24 mouse cellular contexts compared by ENCODE assay signal in the genomic region with DNA sequence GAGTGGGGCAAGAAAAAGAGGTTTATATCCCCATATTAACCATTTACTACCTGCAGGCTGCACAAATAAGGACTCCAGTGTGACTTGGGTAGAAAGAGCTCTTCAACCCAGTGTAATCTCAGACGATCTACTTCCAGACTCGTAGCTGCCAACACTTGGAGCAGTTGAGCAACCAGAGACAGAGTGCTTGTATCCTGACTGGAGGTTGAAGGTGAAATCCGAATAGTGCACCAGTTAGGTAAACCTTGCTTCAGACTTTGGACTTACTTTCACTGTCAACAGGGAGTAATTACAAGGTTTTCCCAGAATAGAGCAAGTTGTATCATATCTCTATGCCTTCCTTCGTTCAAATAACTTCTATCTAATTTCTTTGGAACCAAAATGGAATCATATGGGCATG. TPM values are rescaled to one million over a fixed set of nuclear protein-coding genes. Genes with fewer than 3 reads are reported as not detected.
DNase-seq lines count a peak whose midpoint lies in the region; ATAC-seq and TF ChIP-seq lines count a peak whose summit lies in the region.
"Had no signal": no experiment of that assay in that cellular context is flagged by ENCODE, and none has a peak within 500 bp of the region (broad histone marks: within the 10 kb centered on the region; RNA-seq: fewer than 3 reads in every experiment).

No protein-coding gene starts in this region.

- H3K4me1 ChIP-seq in liver, adult 2 months (ENCODE audit: control insufficient read depth, insufficient read depth, low read length) = peaks cover 8% of the 10 kb centered on the region; the same call in 1 of the 2 replicates
- H3K4me1 ChIP-seq in liver, embryonic 11.5 days (replicated peaks; ENCODE audit: control insufficient read depth, insufficient read depth, low read length) = no peaks in the 10 kb centered on the region
- no peaks in the 10 kb centered on the region for H3K4me1 ChIP-seq in brown adipose tissue, adult 24 weeks (ENCODE audit: control insufficient read depth, insufficient read depth, insufficient read length, low read length)
- no peaks in the 10 kb centered on the region for H3K4me1 ChIP-seq in liver, postnatal 0 days (ENCODE audit: insufficient read depth)
- H3K4me1 ChIP-seq in heart, embryonic 12.5 days (replicated peaks) = no peaks in the 10 kb centered on the region
- H3K4me1 ChIP-seq: forebrain, embryonic 15.5 days; heart, embryonic 10.5 days; hindbrain, embryonic 12.5 days had no signal

- no peaks in the 10 kb centered on the region for H3K36me3 ChIP-seq in liver, adult 2 months (ENCODE audit: control insufficient read depth, insufficient read depth, low read length)
- no peaks in the 10 kb centered on the region for H3K36me3 ChIP-seq in liver, embryonic 11.5 days (ENCODE audit: control insufficient read depth, insufficient read depth, low read length)
- no peaks in the 10 kb centered on the region for H3K36me3 ChIP-seq in liver, postnatal 0 days (replicated peaks; ENCODE audit: insufficient read depth, low read length)
- H3K36me3 ChIP-seq in heart, embryonic 12.5 days = no peaks in the 10 kb centered on the region
- H3K36me3 ChIP-seq: embryonic facial prominence, embryonic 10.5 days; embryonic facial prominence, embryonic 13.5 days; forebrain, embryonic 12.5 days; forebrain, embryonic 15.5 days; heart, embryonic 10.5 days; hindbrain, embryonic 12.5 days; hindbrain, embryonic 15.5 days had no signal

- no peaks in the 10 kb centered on the region for H3K9me3 ChIP-seq in liver, embryonic 11.5 days (ENCODE audit: control insufficient read depth, low read length)
- no peaks in the 10 kb centered on the region for H3K9me3 ChIP-seq in liver, postnatal 0 days (ENCODE audit: low read length)
- H3K9me3 ChIP-seq in heart, embryonic 12.5 days (replicated peaks) = no peaks in the 10 kb centered on the region
- H3K9me3 ChIP-seq: embryonic facial prominence, embryonic 10.5 days; embryonic facial prominence, embryonic 13.5 days; forebrain, embryonic 12.5 days; forebrain, embryonic 15.5 days; heart, embryonic 10.5 days; hindbrain, embryonic 12.5 days; hindbrain, embryonic 15.5 days had no signal

- peak overlapping the region; percentile 94 for H3K27ac ChIP-seq in liver, adult 2 months (replicated peaks; ENCODE audit: insufficient read depth, low read depth, low read length)
- no peak overlapping the region for H3K27ac ChIP-seq in liver, embryonic 11.5 days (ENCODE audit: low read depth, low read length)
- H3K27ac ChIP-seq in brown adipose tissue, adult 24 weeks (replicated peaks; ENCODE audit: low read depth, low read length) = peak overlapping the region; percentile 17; the same call in 1 of the 2 replicates
- peak overlapping the region; percentile 81 for H3K27ac ChIP-seq in liver, postnatal 0 days (ENCODE audit: low read depth)
- H3K27ac ChIP-seq in heart, embryonic 12.5 days (ENCODE audit: poor library complexity, severe bottlenecking) = no peak overlapping the region
- H3K27ac ChIP-seq: embryonic facial prominence, embryonic 10.5 days; embryonic facial prominence, embryonic 13.5 days; forebrain, embryonic 12.5 days; forebrain, embryonic 15.5 days; heart, adult 2 months; heart, embryonic 10.5 days; hindbrain, embryonic 12.5 days; hindbrain, embryonic 15.5 days had no signal

- 21% methylated on average over 4 of the region's 4 CpGs for WGBS in liver, adult 2 months
- 50% methylated on average over 4 of the region's 4 CpGs for WGBS in liver, embryonic 11.5 days
- WGBS in liver, postnatal 0 days (ENCODE audit: insufficient replicate concordance) = 53% methylated on average over 4 of the region's 4 CpGs
- WGBS in heart, embryonic 12.5 days = 60% methylated on average over 4 of the region's 4 CpGs

- H3K4me3 ChIP-seq in liver, adult 2 months (ENCODE audit: insufficient read depth, low read depth, low read length) = peak overlapping the region; percentile 30; the same call in 1 of the 2 replicates
- H3K4me3 ChIP-seq in liver, embryonic 11.5 days (ENCODE audit: low read depth, low read length) = no peak overlapping the region
- H3K4me3 ChIP-seq in brown adipose tissue, adult 24 weeks (ENCODE audit: insufficient read depth, low read depth, low read length) = no peak overlapping the region
- no peak overlapping the region for H3K4me3 ChIP-seq in liver, postnatal 0 days (ENCODE audit: low read depth, low read length)
- H3K4me3 ChIP-seq in heart, embryonic 12.5 days = no peak overlapping the region
- H3K4me3 ChIP-seq: embryonic facial prominence, embryonic 10.5 days; embryonic facial prominence, embryonic 13.5 days; erythroblast, embryonic 14.5 days; forebrain, embryonic 12.5 days; forebrain, embryonic 15.5 days; heart, adult 2 months; heart, embryonic 10.5 days; hindbrain, embryonic 12.5 days; hindbrain, embryonic 15.5 days had no signal

- H3K9ac ChIP-seq in liver, adult 2 months (ENCODE audit: low read depth, low read length) = peak overlapping the region; percentile 64
- H3K9ac ChIP-seq in liver, embryonic 11.5 days (ENCODE audit: low read depth, low read length) = no peak overlapping the region
- H3K9ac ChIP-seq in liver, postnatal 0 days (replicated peaks) = 0 out of 2 replicates have a peak overlapping the region, but pooled peaks have one; percentile 30
- no peak overlapping the region for H3K9ac ChIP-seq in heart, embryonic 12.5 days
- H3K9ac ChIP-seq: embryonic facial prominence, embryonic 13.5 days; forebrain, embryonic 12.5 days; forebrain, embryonic 15.5 days; hindbrain, embryonic 12.5 days; hindbrain, embryonic 15.5 days had no signal

- no peak overlapping the region for H3K4me2 ChIP-seq in liver, embryonic 11.5 days
- H3K4me2 ChIP-seq in liver, postnatal 0 days (ENCODE audit: low read depth, low read length) = peak overlapping the region; percentile 35
- no peak overlapping the region for H3K4me2 ChIP-seq in heart, embryonic 12.5 days
- H3K4me2 ChIP-seq: embryonic facial prominence, embryonic 13.5 days; forebrain, embryonic 12.5 days; forebrain, embryonic 15.5 days; hindbrain, embryonic 12.5 days; hindbrain, embryonic 15.5 days had no signal

- no peak for TF ChIP-seq POLR2A in liver, adult 2 months (IDR thresholded peaks at IDR 0.05; ENCODE audit: extremely low read depth, insufficient read depth, low read length)

- H3K79me2 ChIP-seq in liver, adult 2 months (ENCODE audit: control insufficient read depth, insufficient read depth, low read length) = no peaks in the 10 kb centered on the region

- no peak for TF ChIP-seq CTCF in liver, adult 2 months (IDR thresholded peaks at IDR 0.05; ENCODE audit: low read depth, low read length)
- no peak for TF ChIP-seq CTCF in liver, postnatal 0 days (IDR thresholded peaks at IDR 0.05; ENCODE audit: low read depth)

- peak; percentile 96 for DNase-seq in liver, adult 2 months (ENCODE audit: extremely low read depth, low read depth, low spot score)
- DNase-seq in liver, embryonic 11.5 days (ENCODE audit: low spot score) = no peak
- DNase-seq in adipocyte (ENCODE audit: low spot score) = peak; percentile 29
- no peak for DNase-seq in liver, postnatal 0 days
- no peak for DNase-seq in cerebellum, postnatal 10 days
- DNase-seq: adrenal gland, adult 8-10 months; adrenal gland, postnatal 25 days; cerebellum, adult 2 months; cerebellum, adult 9-11 months; cerebellum, postnatal 36 days; embryo, embryonic 11 days; gastrocnemius, postnatal 25 days; heart, adult 2 months had no signal

- no peak for ATAC-seq in liver, embryonic 11.5 days (replicated peaks; ENCODE audit: low FRiP score)
- peak; percentile 82 for ATAC-seq in liver, postnatal 0 days
- no peak for ATAC-seq in heart, embryonic 12.5 days (ENCODE audit: insufficient number of reproducible peaks, low FRiP score)
- ATAC-seq: CD4-positive, CD25-positive, alpha-beta regulatory T cell, adult 4 months; forebrain, embryonic 15.5 days had no signal

- TF ChIP-seq EP300 in liver, postnatal 0 days (IDR thresholded peaks at IDR 0.05; ENCODE audit: low read depth) = no peak

- no peaks in the 10 kb centered on the region for H3K27me3 ChIP-seq in liver, adult 2 months (ENCODE audit: control insufficient read depth, insufficient read depth, low read length)
- H3K27me3 ChIP-seq in liver, embryonic 11.5 days (replicated peaks; ENCODE audit: control insufficient read depth, insufficient read depth, low read length) = no peaks in the 10 kb centered on the region
- H3K27me3 ChIP-seq in liver, postnatal 0 days (ENCODE audit: insufficient read depth, low read length) = no peaks in the 10 kb centered on the region
- H3K27me3 ChIP-seq in heart, embryonic 12.5 days (replicated peaks) = no peaks in the 10 kb centered on the region
- H3K27me3 ChIP-seq: embryonic facial prominence, embryonic 13.5 days; forebrain, embryonic 12.5 days; forebrain, embryonic 15.5 days; hindbrain, embryonic 12.5 days; hindbrain, embryonic 15.5 days had no signal

RNA-seq across cellular contexts. Expression of gene Pgrmc1, which starts 6.5 kb away (rescaled TPM):
- total RNA-seq in liver, adult 2 months (2014; rRNA removed) = 1,285 and 1,377 TPM in 2 replicates
- polyA plus RNA-seq in liver, adult 2 months (2012; rRNA removed) = 669 and 710 TPM in 2 replicates
- polyA plus RNA-seq in liver, embryonic 11.5 days (2014; fragmentation: Nextera tagmentation; extraction: Ambion mirVana) = 150 and 158 TPM in 2 replicates
- polyA plus RNA-seq in brown adipose tissue, adult 24 weeks (2012; ENCODE audit: insufficient read depth, insufficient read length, missing spikeins) = 105 and 109 TPM in 2 replicates
- polyA plus RNA-seq in liver, postnatal 0 days (2015; fragmentation: Nextera tagmentation; extraction: Ambion mirVana) = 372 and 399 TPM in 2 replicates
- polyA plus RNA-seq in heart, embryonic 12.5 days (2016; fragmentation: Nextera tagmentation; extraction: Ambion mirVana) = 144 TPM in 2 replicates

RNA-seq across cellular contexts. Expression of gene Akap17b, which starts 53.7 kb away (rescaled TPM):
- 1.5 and 1.9 TPM in 2 replicates for total RNA-seq in liver, adult 2 months (2014; rRNA removed)
- 0.48 and 0.55 TPM in 2 replicates for polyA plus RNA-seq in liver, adult 2 months (2012; rRNA removed)
- 1.5 and 1.6 TPM in 2 replicates for polyA plus RNA-seq in liver, embryonic 11.5 days (2014; fragmentation: Nextera tagmentation; extraction: Ambion mirVana)
- polyA plus RNA-seq in brown adipose tissue, adult 24 weeks (2012; ENCODE audit: insufficient read depth, insufficient read length, missing spikeins) = 0.63 and 0.79 TPM in 2 replicates
- 0.51 and 0.75 TPM in 2 replicates for polyA plus RNA-seq in liver, postnatal 0 days (2015; fragmentation: Nextera tagmentation; extraction: Ambion mirVana)
- polyA plus RNA-seq in heart, embryonic 12.5 days (2016; fragmentation: Nextera tagmentation; extraction: Ambion mirVana) = 1.4 and 1.6 TPM in 2 replicates
- polyA plus RNA-seq: erythroblast, embryonic 14.5 days had no signal

Comparison
In these comparisons a context has a peak if more than half of its experiments do, and no peak if none do; other contexts are left out.
1. DNase-seq: peak in liver, adult 2 months (single experiment) and adipocyte (single experiment); none in liver, embryonic 11.5 days (single experiment), liver, postnatal 0 days (single experiment) and cerebellum, postnatal 10 days (0 of 2).
2. H3K27ac ChIP-seq: peak in liver, adult 2 months (single experiment), brown adipose tissue, adult 24 weeks (single experiment) and liver, postnatal 0 days (single experiment); none in liver, embryonic 11.5 days (single experiment) and heart, embryonic 12.5 days (single experiment).
3. H3K9ac ChIP-seq: peak in liver, adult 2 months (single experiment) and liver, postnatal 0 days (single experiment); none in liver, embryonic 11.5 days (single experiment) and heart, embryonic 12.5 days (single experiment).